Mouse (Mus musculus) kidney, embryonic 14.5 days (tissue): ENCODE measurements at regions not wholly inside any gene's neighbourhood (a gene's known extent, or its start where the extent isn't known, plus 50 kb on each side); places are given as distances from the start of the nearest gene placed in this dataset.

Experiments used
- ATAC-seq: fragments of 200-750 bp; cut with Nextera tagmentation; 2 replicates; pipeline ENCODE4 v1.8.0; 2017; ENCODE audit warnings: moderate number of reproducible peaks, mild to moderate bottlenecking, moderate TSS enrichment, moderate library complexity; ENCODE audit not compliant: low FRiP score, low TSS enrichment
- H3K27ac ChIP-seq: fragments of 300-500 bp; sonication (generic); 2 replicates; pipeline ENCODE4 v1.5.1; 2014; ENCODE audit warnings: low read depth, mild to moderate bottlenecking, low read length, moderate library complexity, mixed read lengths
- H3K27me3 ChIP-seq: fragments of 300-500 bp; sonication (generic); 2 replicates; pipeline ENCODE4 v1.6.1; 2014; ENCODE audit warnings: mild to moderate bottlenecking, low read length; ENCODE audit not compliant: control insufficient read depth, insufficient read depth
- H3K36me3 ChIP-seq: fragments of 300-500 bp; sonication (generic); 2 replicates; pipeline ENCODE4 v1.6.1; 2014; ENCODE audit warnings: low read length, mixed read lengths; ENCODE audit not compliant: control insufficient read depth, insufficient read depth
- H3K4me1 ChIP-seq: fragments of 300-500 bp; sonication (generic); 2 replicates; pipeline ENCODE4 v1.6.1; 2014; ENCODE audit warnings: low read length, mixed read lengths; ENCODE audit not compliant: control insufficient read depth, insufficient read depth
- H3K4me2 ChIP-seq: fragments of 300-500 bp; sonication (generic); replicated peaks from 2 replicates; pipeline ENCODE4 v1.6.1; 2014; ENCODE audit warnings: low read depth, mild to moderate bottlenecking, low read length
- H3K4me3 ChIP-seq: fragments of 300-500 bp; sonication (generic); 2 replicates; pipeline ENCODE4 v1.5.1; 2014; ENCODE audit warnings: mild to moderate bottlenecking, low read length
- H3K9ac ChIP-seq: fragments of 300-500 bp; sonication (generic); 2 replicates; pipeline ENCODE4 v1.6.1; 2014; ENCODE audit warnings: low read depth, mild to moderate bottlenecking, low read length, moderate library complexity
- H3K9me3 ChIP-seq: fragments of 300-500 bp; sonication (generic); 2 replicates; pipeline ENCODE4 v1.6.1; 2016; ENCODE audit warnings: low read length; ENCODE audit not compliant: control insufficient read depth
- WGBS: fragments of 180-500 bp; shearing (Covaris S2); extraction: QIAGEN DNeasy Blood & Tissue Kit; methylation state at CpG from one replicate; pipeline ENCODE4 v1.1.7; 2014; 5-methylcytosine and 5-hydroxymethylcytosine counted together

DNA sequence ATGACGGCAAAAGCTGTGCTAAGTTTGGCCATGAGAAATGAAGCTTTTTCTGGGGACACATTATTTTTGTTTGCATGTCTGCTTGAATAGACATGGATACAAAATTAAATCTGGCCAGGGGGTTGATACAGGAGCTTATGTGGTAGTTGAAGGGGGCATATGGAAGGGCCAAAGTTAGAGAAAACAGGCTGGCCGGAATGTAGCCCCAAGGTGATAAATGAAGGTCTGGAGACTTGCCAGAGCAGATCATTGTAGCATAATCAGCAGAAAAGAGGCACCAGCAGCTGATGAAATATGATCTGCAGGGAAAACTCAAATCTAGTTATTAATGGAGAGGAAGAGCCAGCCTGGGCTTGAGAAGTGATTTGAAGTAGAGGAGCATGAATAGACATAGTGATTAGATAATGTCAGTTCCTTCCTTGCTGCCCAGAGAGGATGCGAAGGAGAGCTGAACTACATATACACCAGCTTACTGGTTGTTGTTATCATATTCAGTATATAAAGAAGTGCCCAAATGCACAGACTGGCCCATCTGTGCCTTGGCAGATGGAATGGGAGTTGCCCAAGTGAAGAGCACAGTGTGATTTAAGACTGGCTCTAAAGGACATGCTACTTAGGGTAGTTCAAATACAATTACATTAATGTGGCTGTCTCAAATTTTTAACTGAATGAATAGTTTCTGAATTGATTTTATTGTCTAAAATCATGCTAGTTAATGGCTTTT is 712.3 kb upstream of the Klhl29 start:
- ATAC-seq, result no peak
- Histone ChIP-seq H3K36me3 (no peaks in the 10 kb centered on the region), H3K4me3 (no peak overlapping the region), H3K27me3 (no peaks in the 10 kb centered on the region), H3K4me1 (no peaks in the 10 kb centered on the region), H3K9ac (no peak overlapping the region), H3K4me2 (no peak overlapping the region), H3K9me3 (no peaks in the 10 kb centered on the region), H3K27ac (no peak overlapping the region)
- 48% methylated on average over 3 of the region's 3 CpGs for WGBS

DNA sequence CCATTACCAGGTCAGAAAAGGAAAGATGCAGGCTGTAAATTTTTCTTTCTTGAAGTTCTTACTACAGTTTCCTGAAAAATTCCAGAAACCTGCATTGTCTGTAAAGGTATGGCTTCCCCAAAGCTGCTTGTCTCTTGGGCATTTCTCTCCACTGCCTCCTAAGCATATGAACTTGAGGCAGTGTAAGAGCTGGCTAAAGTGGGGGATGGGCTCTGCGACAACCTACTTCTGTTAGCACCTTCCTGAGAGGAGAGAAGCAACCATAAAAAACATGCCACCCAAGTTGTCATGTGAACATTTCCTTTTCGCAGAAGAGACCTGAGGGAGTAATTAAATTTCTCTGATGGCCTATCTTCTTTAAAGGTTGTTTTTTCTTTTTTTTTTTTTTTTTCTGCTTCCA is 711.6 kb upstream of the Klhl29 start:
- ATAC-seq, result no peak
- H3K36me3 ChIP-seq, result no peaks in the 10 kb centered on the region
- no peak overlapping the region for H3K4me3 ChIP-seq
- no peak overlapping the region for H3K4me2 ChIP-seq
- H3K27me3 ChIP-seq, result no peaks in the 10 kb centered on the region
- 9% methylated on average over 2 of the region's 2 CpGs for WGBS
- H3K9ac ChIP-seq, result no peak overlapping the region
- no peak overlapping the region for H3K27ac ChIP-seq
- H3K4me1 ChIP-seq, result no peaks in the 10 kb centered on the region
- no peaks in the 10 kb centered on the region for H3K9me3 ChIP-seq

DNA sequence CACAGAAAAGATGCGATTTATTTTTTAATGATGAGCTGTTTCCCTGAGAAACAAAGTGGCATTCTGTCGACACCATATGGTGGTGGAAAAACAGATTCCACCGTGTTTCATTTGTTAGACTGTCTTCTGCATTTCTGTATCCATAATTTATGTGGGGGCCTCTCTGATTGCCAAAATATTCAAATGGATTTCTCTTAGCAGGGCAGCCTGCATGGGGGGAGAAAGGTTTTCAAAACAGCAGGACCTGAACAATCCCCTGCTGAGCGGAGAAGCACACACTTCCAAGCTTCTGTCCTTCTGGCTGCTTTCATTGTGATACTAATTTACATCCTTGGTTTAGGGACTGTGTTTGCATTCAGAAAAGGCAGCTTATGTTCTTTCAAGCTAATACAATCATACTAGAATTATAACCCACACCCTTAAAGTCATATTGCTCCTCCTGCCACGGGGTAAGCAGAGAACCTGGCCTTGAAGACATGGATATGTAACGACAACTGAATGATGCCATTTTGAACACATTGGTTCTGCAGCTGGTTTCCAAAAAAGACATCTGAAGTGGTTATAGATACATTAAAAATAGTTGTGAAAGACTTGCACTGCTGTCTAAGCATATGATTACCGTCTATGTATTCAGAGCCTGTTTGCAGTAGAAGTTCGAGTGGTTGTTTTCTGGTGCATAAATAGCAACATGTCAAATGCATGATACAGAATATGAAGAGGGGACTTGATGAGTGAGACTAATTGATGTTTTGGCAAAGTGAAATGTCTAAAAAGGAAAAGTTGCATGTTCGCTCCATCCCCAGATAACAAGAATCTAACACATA is 671.6 kb upstream of the Klhl29 start:
- no peak overlapping the region for H3K9ac ChIP-seq
- no peak overlapping the region for H3K4me2 ChIP-seq
- no peaks in the 10 kb centered on the region for H3K27me3 ChIP-seq
- H3K36me3 ChIP-seq, result no peaks in the 10 kb centered on the region
- no peaks in the 10 kb centered on the region for H3K9me3 ChIP-seq
- H3K4me3 ChIP-seq, result no peak overlapping the region
- WGBS, result 76% methylated on average over 9 of the region's 9 CpGs
- H3K27ac ChIP-seq, result no peak overlapping the region
- ATAC-seq, result no peak
- no peaks in the 10 kb centered on the region for H3K4me1 ChIP-seq

DNA sequence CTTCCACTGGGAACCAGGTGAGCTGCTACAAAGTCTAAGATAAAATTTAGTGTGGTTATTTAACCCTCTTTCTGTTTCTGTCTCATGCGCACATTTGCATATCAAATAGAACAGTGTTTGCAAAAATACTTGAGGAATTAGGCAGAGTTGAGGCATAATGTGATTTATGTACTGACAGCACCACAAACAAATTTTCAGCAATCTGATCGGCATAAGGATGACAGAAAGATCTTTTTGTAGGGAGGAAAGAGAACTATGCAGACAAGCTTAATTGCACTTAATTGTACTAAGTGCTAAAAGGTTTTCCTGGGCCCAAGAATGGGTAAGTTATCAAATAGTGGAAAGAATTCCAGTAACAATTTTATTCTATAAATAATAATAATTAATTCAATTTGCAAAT is 670.6 kb upstream of the Klhl29 start:
- Histone ChIP-seq H3K4me2 (no peak overlapping the region), H3K4me3 (no peak overlapping the region), H3K9me3 (no peaks in the 10 kb centered on the region), H3K27me3 (no peaks in the 10 kb centered on the region), H3K9ac (no peak overlapping the region), H3K27ac (no peak overlapping the region), H3K4me1 (no peaks in the 10 kb centered on the region), H3K36me3 (no peaks in the 10 kb centered on the region)
- no peak for ATAC-seq
- WGBS, result 85% methylated on average over 2 of the region's 2 CpGs

DNA sequence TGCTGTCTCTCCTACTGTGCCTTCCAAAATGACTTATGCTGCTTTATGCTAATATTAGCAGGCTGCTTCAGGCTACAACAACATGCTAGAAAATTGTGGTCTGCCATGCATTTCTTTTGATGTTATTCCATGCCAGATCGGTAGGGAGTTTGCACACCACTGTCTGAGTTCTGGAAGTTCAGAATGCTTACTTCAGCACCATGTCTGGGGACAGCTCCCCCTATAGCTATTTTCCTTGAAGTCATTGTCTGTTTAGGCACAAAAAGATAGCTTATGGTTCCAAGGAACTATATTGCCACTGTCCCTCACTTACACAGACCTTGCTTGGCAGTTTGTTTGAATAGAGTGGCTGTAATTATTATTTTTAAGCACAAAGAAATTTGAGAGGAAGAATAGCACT is 666.8 kb upstream of the Klhl29 start:
- no peaks in the 10 kb centered on the region for H3K27me3 ChIP-seq
- H3K36me3 ChIP-seq, result no peaks in the 10 kb centered on the region
- no peak overlapping the region for H3K4me3 ChIP-seq
- H3K27ac ChIP-seq, result no peak overlapping the region
- no peaks in the 10 kb centered on the region for H3K4me1 ChIP-seq
- WGBS, result 39% methylated on average over 1 of the region's 1 CpGs
- no peak overlapping the region for H3K9ac ChIP-seq
- no peak for ATAC-seq
- H3K4me2 ChIP-seq, result no peak overlapping the region
- H3K9me3 ChIP-seq, result no peaks in the 10 kb centered on the region

DNA sequence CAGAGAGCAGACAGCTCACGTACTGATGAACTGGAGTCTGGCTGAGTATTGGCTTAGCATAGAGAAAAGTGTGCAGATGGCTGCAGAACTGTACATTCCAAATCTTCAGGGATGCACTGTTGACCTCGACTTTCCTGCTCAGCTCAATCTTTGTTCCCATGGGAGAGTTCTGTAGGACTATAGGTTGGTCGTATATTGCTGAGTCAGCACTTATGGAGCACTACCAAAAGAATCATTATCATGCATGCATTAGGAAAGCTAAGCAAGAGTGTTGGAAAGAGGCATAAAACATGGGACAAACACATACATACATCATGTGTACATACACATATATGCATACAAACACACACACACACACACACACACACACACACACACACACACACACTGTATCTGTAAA is 648.6 kb upstream of the Klhl29 start:
- no peak for ATAC-seq
- Histone ChIP-seq H3K4me1 (no peaks in the 10 kb centered on the region), H3K9me3 (no peaks in the 10 kb centered on the region), H3K27me3 (no peaks in the 10 kb centered on the region), H3K9ac (no peak overlapping the region), H3K27ac (no peak overlapping the region), H3K4me2 (no peak overlapping the region), H3K36me3 (no peaks in the 10 kb centered on the region), H3K4me3 (no peak overlapping the region)
- 77% methylated on average over 3 of the region's 3 CpGs for WGBS

DNA sequence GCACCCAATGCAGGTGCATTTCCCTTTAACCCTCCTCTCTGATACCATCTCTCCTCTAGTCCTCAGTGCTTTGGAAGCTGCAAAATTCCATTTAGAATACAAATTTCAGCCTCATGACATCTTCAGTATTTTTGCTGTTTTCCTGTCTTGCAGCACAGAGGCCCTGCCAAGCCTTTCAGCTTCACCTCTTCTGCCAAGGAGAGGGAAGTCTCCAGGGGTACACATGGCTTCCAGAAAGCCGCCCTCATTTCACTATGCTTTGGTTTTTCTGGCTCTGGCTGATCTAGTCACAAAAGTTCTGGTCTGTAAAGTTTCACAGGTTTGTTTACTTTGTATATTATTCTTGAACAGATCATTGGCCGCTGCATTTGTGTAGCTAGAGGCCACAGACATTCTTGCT is 647.0 kb upstream of the Klhl29 start:
- Histone ChIP-seq H3K27ac (no peak overlapping the region), H3K27me3 (no peaks in the 10 kb centered on the region), H3K4me1 (no peaks in the 10 kb centered on the region), H3K9ac (no peak overlapping the region), H3K4me2 (no peak overlapping the region), H3K36me3 (no peaks in the 10 kb centered on the region), H3K9me3 (no peaks in the 10 kb centered on the region), H3K4me3 (no peak overlapping the region)
- 68% methylated on average over 2 of the region's 2 CpGs for WGBS
- ATAC-seq, result no peak

DNA sequence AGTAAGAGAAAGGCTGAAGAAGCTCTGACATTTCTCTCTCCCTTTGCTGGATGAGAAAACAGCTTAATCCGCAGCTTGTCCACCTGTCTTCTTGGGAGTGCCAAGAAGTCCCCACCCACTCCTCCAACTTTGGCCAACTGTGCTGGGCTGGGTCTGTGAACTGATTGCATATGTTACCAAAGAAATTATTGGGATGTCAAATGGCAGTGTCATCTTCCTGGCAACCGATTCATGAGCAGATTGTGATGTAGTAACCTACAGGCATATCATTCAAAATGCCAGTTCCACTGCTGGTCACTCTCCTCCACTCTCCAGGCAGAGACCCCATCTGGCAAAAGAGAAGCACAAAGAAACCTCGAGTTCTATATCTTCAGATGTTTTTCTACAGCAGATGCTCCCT is 625.5 kb upstream of the Klhl29 start:
- Histone ChIP-seq H3K9me3 (no peaks in the 10 kb centered on the region), H3K9ac (no peak overlapping the region), H3K4me1 (no peaks in the 10 kb centered on the region), H3K4me2 (no peak overlapping the region), H3K36me3 (no peaks in the 10 kb centered on the region), H3K4me3 (no peak overlapping the region), H3K27me3 (no peaks in the 10 kb centered on the region), H3K27ac (no peak overlapping the region)
- ATAC-seq, result no peak
- 81% methylated on average over 3 of the region's 3 CpGs for WGBS

DNA sequence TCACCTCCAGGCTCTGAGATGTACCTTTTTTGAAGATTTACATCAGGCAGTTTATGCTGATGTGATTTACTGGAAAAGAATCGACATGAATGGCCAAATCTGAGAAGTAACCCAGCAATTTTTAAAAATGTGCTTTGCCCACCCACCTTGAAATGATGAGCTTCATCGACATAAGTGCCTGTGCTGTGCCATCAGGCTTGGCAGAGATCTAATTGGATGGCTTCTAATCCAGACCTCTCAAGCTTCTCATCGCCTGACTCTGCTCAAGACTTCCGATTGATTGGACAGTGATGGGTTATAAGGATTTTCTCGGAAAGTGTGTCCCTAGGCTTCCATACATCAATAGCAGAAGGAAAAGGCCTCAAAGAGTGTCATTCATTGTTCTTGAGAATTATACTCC is 621.9 kb upstream of the Klhl29 start:
- Histone ChIP-seq H3K9ac (no peak overlapping the region), H3K4me3 (no peak overlapping the region), H3K27me3 (no peaks in the 10 kb centered on the region), H3K36me3 (no peaks in the 10 kb centered on the region), H3K4me2 (no peak overlapping the region), H3K9me3 (no peaks in the 10 kb centered on the region), H3K27ac (no peak overlapping the region), H3K4me1 (no peaks in the 10 kb centered on the region)
- WGBS, result 86% methylated on average over 5 of the region's 5 CpGs
- no peak for ATAC-seq
